Mouse (Mus musculus): Measurements from ENCODE around the gene Ms4a12. TPM values are rescaled to one million over a fixed set of nuclear protein-coding genes. Genes with fewer than 3 reads are reported as not detected.
A peak's percentile ranks its signal among the peaks of the same experiment; 100 is the strongest.

The Ms4a12 gene
- polyA plus RNA-seq, 1 experiment from 2014 or later = not detected

- ATAC-seq (ENCODE audit: insufficient read depth) = no peak
- H3K27me3 ChIP-seq (ENCODE audit: insufficient read depth, low read length) = no peaks in the 10 kb centered on the region
- no peak for DNase-seq
- no peak overlapping the region for H3K27ac ChIP-seq (ENCODE audit: low read depth)
- 85% methylated on average over 2 of the region's 2 CpGs for WGBS
- no peak for TF ChIP-seq CTCF (IDR thresholded peaks at IDR 0.05; ENCODE audit: low read depth)
- H3K4me1 ChIP-seq (ENCODE audit: insufficient read depth) = no peaks in the 10 kb centered on the region
- H3K36me3 ChIP-seq (ENCODE audit: insufficient read depth) = no peaks in the 10 kb centered on the region
- no peak overlapping the region for H3K4me2 ChIP-seq
- no peak overlapping the region for H3K4me3 ChIP-seq (ENCODE audit: low read depth, low read length)
- no peaks in the 10 kb centered on the region for H3K9me3 ChIP-seq (ENCODE audit: low read depth, low read length)
- H3K9ac ChIP-seq = no peak overlapping the region
These were observed 29.3 kb upstream of the Ms4a12 start for GRCm38 (mm10) chr19:11261522-11261921.

- H3K9me3 ChIP-seq (ENCODE audit: low read depth, low read length) = no peaks in the 10 kb centered on the region
- no peak for TF ChIP-seq CTCF (IDR thresholded peaks at IDR 0.05; ENCODE audit: low read depth)
- no peak overlapping the region for H3K4me3 ChIP-seq (ENCODE audit: low read depth, low read length)
- ATAC-seq (ENCODE audit: insufficient read depth) = no peak
- no peaks in the 10 kb centered on the region for H3K4me1 ChIP-seq (ENCODE audit: insufficient read depth)
- H3K36me3 ChIP-seq (ENCODE audit: insufficient read depth) = no peaks in the 10 kb centered on the region
- H3K27me3 ChIP-seq (ENCODE audit: insufficient read depth, low read length) = no peaks in the 10 kb centered on the region
- no peak overlapping the region for H3K4me2 ChIP-seq
- H3K9ac ChIP-seq = no peak overlapping the region
- peak; percentile 24 for DNase-seq
- no peak overlapping the region for H3K27ac ChIP-seq (ENCODE audit: low read depth)
These were observed 12.0 kb upstream of the Ms4a12 start for GRCm38 (mm10) chr19:11244230-11244629.

GRCm38 (mm10) chr19:11242560-11242959 lies 10.3 kb upstream of the Ms4a12 start:
- Histone ChIP-seq H3K27me3 (ENCODE audit: insufficient read depth, low read length) (no peaks in the 10 kb centered on the region), H3K4me1 (ENCODE audit: insufficient read depth) (no peaks in the 10 kb centered on the region), H3K27ac (ENCODE audit: low read depth) (no peak overlapping the region), H3K4me3 (ENCODE audit: low read depth, low read length) (no peak overlapping the region), H3K9me3 (ENCODE audit: low read depth, low read length) (no peaks in the 10 kb centered on the region), H3K4me2 (no peak overlapping the region), H3K36me3 (ENCODE audit: insufficient read depth) (no peaks in the 10 kb centered on the region), H3K9ac (no peak overlapping the region)
- ATAC-seq (ENCODE audit: insufficient read depth) = no peak
- TF ChIP-seq CTCF (IDR thresholded peaks at IDR 0.05; ENCODE audit: low read depth) = no peak
- no peak for DNase-seq
- WGBS = 57% methylated on average over 5 of the region's 5 CpGs

- no peak for TF ChIP-seq CTCF (IDR thresholded peaks at IDR 0.05; ENCODE audit: low read depth)
- Histone ChIP-seq H3K4me1 (ENCODE audit: insufficient read depth) (no peaks in the 10 kb centered on the region), H3K9me3 (ENCODE audit: low read depth, low read length) (no peaks in the 10 kb centered on the region), H3K27me3 (ENCODE audit: insufficient read depth, low read length) (no peaks in the 10 kb centered on the region), H3K4me3 (ENCODE audit: low read depth, low read length) (no peak overlapping the region), H3K36me3 (ENCODE audit: insufficient read depth) (no peaks in the 10 kb centered on the region), H3K27ac (ENCODE audit: low read depth) (no peak overlapping the region), H3K4me2 (no peak overlapping the region), H3K9ac (no peak overlapping the region)
- ATAC-seq (ENCODE audit: insufficient read depth) (no peak), DNase-seq (no peak)
These were observed 3.6 kb upstream of the Ms4a12 start for GRCm38 (mm10) chr19:11235820-11236219.

- TF ChIP-seq CTCF (IDR thresholded peaks at IDR 0.05; ENCODE audit: low read depth) = no peak
- no peak for ATAC-seq (ENCODE audit: insufficient read depth)
- WGBS = 57% methylated on average over 5 of the region's 5 CpGs
These were observed 2.9 kb upstream of the Ms4a12 start for GRCm38 (mm10) chr19:11234921-11235735.

GRCm38 (mm10) chr19:11234244-11234643 lies 2.0 kb upstream of the Ms4a12 start:
- no peak for TF ChIP-seq CTCF (IDR thresholded peaks at IDR 0.05; ENCODE audit: low read depth)
- DNase-seq (no peak), ATAC-seq (ENCODE audit: insufficient read depth) (no peak)
- no peak overlapping the region for H3K4me3 ChIP-seq (ENCODE audit: low read depth, low read length)
- H3K36me3 ChIP-seq (ENCODE audit: insufficient read depth) = no peaks in the 10 kb centered on the region
- H3K9ac ChIP-seq = no peak overlapping the region
- no peaks in the 10 kb centered on the region for H3K9me3 ChIP-seq (ENCODE audit: low read depth, low read length)
- H3K4me1 ChIP-seq (ENCODE audit: insufficient read depth) = no peaks in the 10 kb centered on the region
- WGBS = 77% methylated on average over 5 of the region's 5 CpGs
- no peak overlapping the region for H3K4me2 ChIP-seq
- H3K27ac ChIP-seq (ENCODE audit: low read depth) = no peak overlapping the region
- H3K27me3 ChIP-seq (ENCODE audit: insufficient read depth, low read length) = no peaks in the 10 kb centered on the region

More at GRCm38 (mm10) chr19:11234921-11235735, 2.9 kb upstream of the Ms4a12 start:
- H3K4me2 ChIP-seq = no peak overlapping the region
- no peak overlapping the region for H3K4me3 ChIP-seq (ENCODE audit: low read depth, low read length)
- H3K27ac ChIP-seq (ENCODE audit: low read depth) = no peak overlapping the region
- no peaks in the 10 kb centered on the region for H3K36me3 ChIP-seq (ENCODE audit: insufficient read depth)
- DNase-seq = no peak
- H3K9ac ChIP-seq = no peak overlapping the region
- no peaks in the 10 kb centered on the region for H3K27me3 ChIP-seq (ENCODE audit: insufficient read depth, low read length)
- no peaks in the 10 kb centered on the region for H3K4me1 ChIP-seq (ENCODE audit: insufficient read depth)
- no peaks in the 10 kb centered on the region for H3K9me3 ChIP-seq (ENCODE audit: low read depth, low read length)

- H3K4me1 ChIP-seq (ENCODE audit: insufficient read depth) = no peaks in the 10 kb centered on the region
- H3K27me3 ChIP-seq (ENCODE audit: insufficient read depth, low read length) = no peaks in the 10 kb centered on the region
- H3K27ac ChIP-seq (ENCODE audit: low read depth) = no peak within 1 kb of the TSS
- H3K36me3 ChIP-seq (ENCODE audit: insufficient read depth) = no peaks in the 10 kb centered on the region
- no peak within 1 kb of the TSS for H3K4me3 ChIP-seq (ENCODE audit: low read depth, low read length)
- H3K4me2 ChIP-seq = no peak within 1 kb of the TSS
- 66% methylated on average over 12 of the region's 12 CpGs for WGBS
- TF ChIP-seq CTCF (IDR thresholded peaks at IDR 0.05; ENCODE audit: low read depth) = no peak
- H3K9me3 ChIP-seq (ENCODE audit: low read depth, low read length) = no peaks in the 10 kb centered on the region
- no peak for ATAC-seq (ENCODE audit: insufficient read depth)
- no peak within 1 kb of the TSS for H3K9ac ChIP-seq
- no peak for DNase-seq
These were observed 35.7 kb downstream of the Ms4a12 start, which contains the start of gene Ms4a13 for GRCm38 (mm10) chr19:11196546-11196945. Gene Ms4a13 (minus strand): TSS chr19:11196737.

Measured in lung, embryonic 14.5 days (tissue).